Mouse (Mus musculus) lung, postnatal 0 days (tissue): ENCODE data around the gene B3gat1.

ENCODE experiments used
- CTCF ChIP-seq: IDR thresholded peaks from 2 replicates; pipeline ENCODE4 v1.5.1; 2016; ENCODE audit warnings: antibody characterized with exemption, mild to moderate bottlenecking
- EP300 ChIP-seq: IDR thresholded peaks from 2 replicates; pipeline ENCODE4 v1.6.1; 2016; ENCODE audit warnings: antibody characterized with exemption, mild to moderate bottlenecking, control low read depth

DNA sequence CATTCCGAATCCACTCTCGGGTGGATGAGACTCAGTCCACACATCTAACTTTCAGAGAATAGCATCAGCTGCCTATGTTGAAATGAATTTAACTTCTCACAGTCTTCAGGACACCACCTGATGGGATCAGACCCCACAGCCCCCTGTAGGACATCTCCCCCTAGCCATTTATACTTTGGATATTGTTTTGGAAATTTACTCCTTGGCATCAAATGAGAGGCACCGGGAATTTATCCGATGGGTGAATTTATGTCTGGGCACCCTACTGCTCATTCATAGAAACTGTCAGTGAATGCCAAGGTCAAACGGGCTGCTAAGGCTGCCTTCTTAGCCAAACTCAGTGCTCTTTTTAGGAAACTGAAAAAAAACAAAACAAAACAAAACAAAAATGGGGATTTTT, 27.0 kb downstream of the B3gat1 start:
- TF ChIP-seq CTCF, result no peak
- no peak for TF ChIP-seq EP300
